In the genomic region with DNA sequence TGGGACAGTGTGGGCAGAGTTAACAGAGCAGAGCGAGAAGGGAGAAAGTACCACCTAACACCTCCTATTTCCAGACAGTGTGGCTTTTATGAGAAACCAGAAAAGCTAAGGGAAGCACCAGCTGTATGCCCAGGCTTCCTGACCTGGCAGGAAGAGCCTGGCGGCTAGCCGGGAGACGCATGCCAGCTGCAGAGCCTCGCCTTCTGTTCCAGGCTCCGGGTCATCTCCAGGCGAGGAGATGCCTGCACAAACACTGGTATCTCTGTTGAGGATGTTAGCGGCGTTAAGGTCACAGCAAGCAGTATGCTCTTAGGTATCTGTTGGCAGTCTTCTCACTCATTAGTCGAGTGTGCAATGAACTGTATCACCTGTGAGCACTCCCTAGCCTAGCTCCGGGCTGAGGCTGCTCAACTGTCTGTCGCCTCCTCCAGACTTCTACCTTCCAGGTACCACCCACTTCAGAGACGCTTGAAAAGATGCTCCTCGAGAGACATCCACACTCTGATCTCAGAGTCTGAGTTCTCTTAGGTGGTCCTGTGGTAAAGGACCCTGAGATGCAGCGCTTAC, we compare ENCODE assay signal across 10 mouse cellular contexts. TPM values are rescaled to one million over a fixed set of nuclear protein-coding genes. Genes with fewer than 3 reads are reported as not detected.
DNase-seq lines count a peak whose midpoint lies in the region; ATAC-seq and TF ChIP-seq lines count a peak whose summit lies in the region.
"Had no signal": no experiment of that assay in that cellular context is flagged by ENCODE, and none has a peak within 500 bp of the region (broad histone marks: within the 10 kb centered on the region; RNA-seq: fewer than 3 reads in every experiment).

No protein-coding gene starts in this region.

- 48% methylated on average over 15 of the region's 15 CpGs for whole genome bisulfite sequencing in liver, adult 2 months
- 69% methylated on average over 15 of the region's 15 CpGs for WGBS in forebrain, embryonic 15.5 days
- 69% methylated on average over 15 of the region's 15 CpGs for WGBS in liver, embryonic 11.5 days

- no peak for ATAC-seq in forebrain, embryonic 15.5 days (replicated peaks)
- ATAC-seq in liver, embryonic 11.5 days (replicated peaks; ENCODE audit: low FRiP score) = no peak

- no peak overlapping the region for H3K4me3 ChIP-seq in liver, adult 2 months (ENCODE audit: insufficient read depth, low read depth, low read length)
- no peak overlapping the region for H3K4me3 ChIP-seq in forebrain, embryonic 15.5 days
- H3K4me3 ChIP-seq in liver, embryonic 11.5 days (ENCODE audit: low read depth, low read length) = no peak overlapping the region
- H3K4me3 ChIP-seq: megakaryocyte, embryonic 14.5 days had no signal

- no peak overlapping the region for H3K27ac ChIP-seq in liver, adult 2 months (replicated peaks; ENCODE audit: insufficient read depth, low read depth, low read length)
- no peak overlapping the region for H3K27ac ChIP-seq in forebrain, embryonic 15.5 days (replicated peaks)
- H3K27ac ChIP-seq in liver, embryonic 11.5 days (ENCODE audit: low read depth, low read length) = no peak overlapping the region

- DNase-seq in liver, adult 2 months (ENCODE audit: extremely low read depth, low read depth, low spot score) = peak; percentile 67
- DNase-seq in liver = no peak
- peak; percentile 77 to 79 for DNase-seq in cerebellum, adult 18-20 months
- peak; percentile 54 for DNase-seq in gastrocnemius, postnatal 25 days
- DNase-seq in kidney, postnatal 36 days = peak; percentile 46 to 48
- no peak for DNase-seq in liver, embryonic 11.5 days (ENCODE audit: low spot score)
- no peak for DNase-seq in layer of hippocampus, adult 8-10 months (ENCODE audit: low spot score in 2 of 2)
- DNase-seq: heart, adult 11 months had no signal

- no peaks in the 10 kb centered on the region for H3K27me3 ChIP-seq in liver, adult 2 months (ENCODE audit: control insufficient read depth, insufficient read depth, low read length)
- H3K27me3 ChIP-seq in forebrain, embryonic 15.5 days = no peaks in the 10 kb centered on the region
- no peaks in the 10 kb centered on the region for H3K27me3 ChIP-seq in liver, embryonic 11.5 days (replicated peaks; ENCODE audit: control insufficient read depth, insufficient read depth, low read length)

- no peak for TF ChIP-seq POLR2A in liver, adult 2 months (IDR thresholded peaks at IDR 0.05; ENCODE audit: extremely low read depth, insufficient read depth, low read length)

- no peaks in the 10 kb centered on the region for H3K79me2 ChIP-seq in liver, adult 2 months (ENCODE audit: control insufficient read depth, insufficient read depth, low read length)

- H3K9ac ChIP-seq in liver, adult 2 months (ENCODE audit: low read depth, low read length) = no peak overlapping the region
- no peak overlapping the region for H3K9ac ChIP-seq in forebrain, embryonic 15.5 days (replicated peaks)
- no peak overlapping the region for H3K9ac ChIP-seq in liver, embryonic 11.5 days (ENCODE audit: low read depth, low read length)

- peaks cover 2% of the 10 kb centered on the region; the same call in 1 of the 2 replicates for H3K4me1 ChIP-seq in liver, adult 2 months (ENCODE audit: control insufficient read depth, insufficient read depth, low read length)
- H3K4me1 ChIP-seq in forebrain, embryonic 15.5 days = no peaks in the 10 kb centered on the region
- 0 out of 2 replicates have a peak, but pooled peaks cover 2% of the 10 kb centered on the region for H3K4me1 ChIP-seq in liver, embryonic 11.5 days (replicated peaks; ENCODE audit: control insufficient read depth, insufficient read depth, low read length)

- H3K9me3 ChIP-seq in forebrain, embryonic 15.5 days = no peaks in the 10 kb centered on the region
- H3K9me3 ChIP-seq in liver, embryonic 11.5 days (ENCODE audit: control insufficient read depth, low read length) = no peaks in the 10 kb centered on the region

- no peak for TF ChIP-seq CTCF in liver, adult 2 months (IDR thresholded peaks at IDR 0.05; ENCODE audit: low read depth, low read length)

- no peak overlapping the region for H3K4me2 ChIP-seq in forebrain, embryonic 15.5 days (replicated peaks)
- H3K4me2 ChIP-seq in liver, embryonic 11.5 days = no peak overlapping the region

- no peaks in the 10 kb centered on the region for H3K36me3 ChIP-seq in liver, adult 2 months (ENCODE audit: control insufficient read depth, insufficient read depth, low read length)
- no peaks in the 10 kb centered on the region for H3K36me3 ChIP-seq in forebrain, embryonic 15.5 days
- no peaks in the 10 kb centered on the region for H3K36me3 ChIP-seq in liver, embryonic 11.5 days (ENCODE audit: control insufficient read depth, insufficient read depth, low read length)

RNA-seq across cellular contexts. Expression of a gene that starts 27.7 kb away (rescaled TPM):
- total RNA-seq in liver, adult 2 months (2014; rRNA removed) = 432 and 472 TPM in 2 replicates
- 1,369 and 1,396 TPM in 2 replicates for polyA plus RNA-seq in liver, adult 2 months (2012; rRNA removed)
- 1 to 10 TPM; 2.6 to 3.7 TPM for total RNA-seq in gastrocnemius, postnatal 25 days (2021)
- 5.5 and 5.8 TPM in 2 replicates for polyA plus RNA-seq in forebrain, embryonic 15.5 days (2015; fragmentation: Nextera tagmentation; extraction: Ambion mirVana)
- 9.4 and 12.6 TPM in 2 replicates for polyA plus RNA-seq in liver, embryonic 11.5 days (2014; fragmentation: Nextera tagmentation; extraction: Ambion mirVana)
- 1 to 10 TPM; 3.0 to 7.8 (median 6.2) TPM for total RNA-seq in layer of hippocampus, adult 8-10 months (2022)

RNA-seq across cellular contexts. Expression of a gene that starts 30.8 kb away (rescaled TPM):
- total RNA-seq in liver, adult 2 months (2014; rRNA removed) = 2.7 and 3.4 TPM in 2 replicates
- 9.0 and 12.9 TPM in 2 replicates for polyA plus RNA-seq in liver, adult 2 months (2012; rRNA removed)
- total RNA-seq in gastrocnemius, postnatal 25 days (2021) = 10 to 100 TPM; 17.3 to 21.6 TPM
- polyA plus RNA-seq in forebrain, embryonic 15.5 days (2015; fragmentation: Nextera tagmentation; extraction: Ambion mirVana) = 31.9 and 34.2 TPM in 2 replicates
- 18.6 and 24.2 TPM in 2 replicates for polyA plus RNA-seq in liver, embryonic 11.5 days (2014; fragmentation: Nextera tagmentation; extraction: Ambion mirVana)
- 10 to 100 TPM; 70.5 to 85.6 (median 78.1) TPM for total RNA-seq in layer of hippocampus, adult 8-10 months (2022)

Comparison
In these comparisons a context has a peak if more than half of its experiments do, and no peak if none do; other contexts are left out.
1. DNase-seq: peak in liver, adult 2 months (single experiment), cerebellum, adult 18-20 months (2 of 2), gastrocnemius, postnatal 25 days (single experiment) and kidney, postnatal 36 days (2 of 2); none in liver (single experiment), liver, embryonic 11.5 days (single experiment) and layer of hippocampus, adult 8-10 months (0 of 2).
2. RNA of a gene that starts 27.7 kb away (total RNA-seq): 432 to 472 TPM in liver, adult 2 months; 3.0 to 7.8 TPM in layer of hippocampus, adult 8-10 months and 2.6 to 3.7 TPM in gastrocnemius, postnatal 25 days; every median in the first group is over 10 times any median in the second.